Mouse (Mus musculus) midbrain, embryonic 12.5 days (tissue): Measurements from ENCODE around the gene Dpp10. TPM values are rescaled to one million over a fixed set of nuclear protein-coding genes. Genes with fewer than 3 reads are reported as not detected.

ENCODE experiments used
- ATAC-seq: fragments of 200-750 bp; cut with Nextera tagmentation; 2 replicates; pipeline ENCODE4 v1.8.0; 2017; ENCODE audit warnings: low read depth, moderate TSS enrichment, moderate library complexity; ENCODE audit not compliant: low FRiP score
- H3K27ac ChIP-seq: fragments of 300-500 bp; sonication (generic); replicated peaks from 2 replicates; pipeline ENCODE4 v1.5.1; 2016; ENCODE audit warnings: mild to moderate bottlenecking
- H3K27me3 ChIP-seq: fragments of 300-500 bp; sonication (generic); 2 replicates; pipeline ENCODE4 v1.6.1; 2016; ENCODE audit warnings: mild to moderate bottlenecking
- H3K36me3 ChIP-seq: fragments of 300-500 bp; sonication (generic); 2 replicates; pipeline ENCODE4 v1.6.1; 2016
- H3K4me1 ChIP-seq: fragments of 300-500 bp; sonication (generic); 2 replicates; pipeline ENCODE4 v1.6.1; 2016
- H3K4me2 ChIP-seq: fragments of 300-500 bp; sonication (generic); replicated peaks from 2 replicates; pipeline ENCODE4 v1.6.1; 2016; ENCODE audit warnings: mild to moderate bottlenecking, moderate library complexity
- H3K4me3 ChIP-seq: fragments of 300-500 bp; sonication (generic); 2 replicates; pipeline ENCODE4 v1.5.1; 2016; ENCODE audit warnings: mild to moderate bottlenecking
- H3K9ac ChIP-seq: fragments of 300-500 bp; sonication (generic); replicated peaks from 2 replicates; pipeline ENCODE4 v1.6.1; 2016; ENCODE audit warnings: mild to moderate bottlenecking, moderate library complexity
- H3K9me3 ChIP-seq: fragments of 300-500 bp; sonication (generic); 2 replicates; pipeline ENCODE4 v1.6.1; 2016; ENCODE audit warnings: mild to moderate bottlenecking
- WGBS: fragments of 180-500 bp; shearing (Covaris S2); methylation state at CpG from one replicate; pipeline ENCODE4 v1.1.7; 2016; 5-methylcytosine and 5-hydroxymethylcytosine counted together
- polyA plus RNA-seq: library from polyadenylated mRNA; unstranded; fragments of >200 nt; fragmentation: Nextera tagmentation; extraction: Ambion mirVana; gene quantifications from 2 replicates; pipeline ENCODE4 v1.2.1, GENCODE M21; 2016

Dpp10 gene
- polyA plus RNA-seq, 1 experiment from 2014 or later = 1.1 TPM

GRCm38 (mm10) chr1:123978597-123978996 is 66.8 kb downstream of the Dpp10 start:
- WGBS = 62% methylated on average over 1 of the region's 1 CpGs
- ATAC-seq = no peak
- H3K4me1 ChIP-seq = no peaks in the 10 kb centered on the region
- no peaks in the 10 kb centered on the region for H3K9me3 ChIP-seq
- H3K27ac ChIP-seq = no peak overlapping the region
- no peaks in the 10 kb centered on the region for H3K36me3 ChIP-seq
- no peak overlapping the region for H3K9ac ChIP-seq
- H3K27me3 ChIP-seq = no peaks in the 10 kb centered on the region
- no peak overlapping the region for H3K4me3 ChIP-seq
- no peak overlapping the region for H3K4me2 ChIP-seq

- WGBS = 27% methylated on average over 3 of the region's 3 CpGs
- Histone ChIP-seq H3K4me1 (no peaks in the 10 kb centered on the region), H3K36me3 (no peaks in the 10 kb centered on the region), H3K9ac (no peak overlapping the region), H3K4me3 (no peak overlapping the region), H3K27ac (no peak overlapping the region), H3K27me3 (no peaks in the 10 kb centered on the region), H3K9me3 (no peaks in the 10 kb centered on the region), H3K4me2 (no peak overlapping the region)
- ATAC-seq = no peak
Observed at GRCm38 (mm10) chr1:123974621-123975020, 70.7 kb downstream of the Dpp10 start.

GRCm38 (mm10) chr1:123946149-123946548 is 99.2 kb downstream of the Dpp10 start:
- Histone ChIP-seq H3K9ac (no peak overlapping the region), H3K27me3 (no peaks in the 10 kb centered on the region), H3K27ac (no peak overlapping the region), H3K4me1 (no peaks in the 10 kb centered on the region), H3K9me3 (no peaks in the 10 kb centered on the region), H3K4me2 (no peak overlapping the region), H3K4me3 (no peak overlapping the region), H3K36me3 (no peaks in the 10 kb centered on the region)
- peak; percentile 19; the same call in 1 of the 2 replicates for ATAC-seq
- WGBS = 66% methylated on average over 4 of the region's 4 CpGs

- no peak for ATAC-seq
- Histone ChIP-seq H3K4me2 (no peak overlapping the region), H3K4me3 (no peak overlapping the region), H3K27me3 (no peaks in the 10 kb centered on the region), H3K9ac (no peak overlapping the region), H3K36me3 (no peaks in the 10 kb centered on the region), H3K9me3 (no peaks in the 10 kb centered on the region), H3K4me1 (no peaks in the 10 kb centered on the region), H3K27ac (no peak overlapping the region)
- WGBS = 94% methylated on average over 1 of the region's 1 CpGs
Observed at GRCm38 (mm10) chr1:123940826-123941225, 104.5 kb downstream of the Dpp10 start.

GRCm38 (mm10) chr1:123933812-123934727 is 111.3 kb downstream of the Dpp10 start:
- Histone ChIP-seq H3K9ac (no peak overlapping the region), H3K27me3 (no peaks in the 10 kb centered on the region), H3K4me1 (no peaks in the 10 kb centered on the region), H3K4me2 (no peak overlapping the region), H3K36me3 (no peaks in the 10 kb centered on the region), H3K27ac (no peak overlapping the region), H3K9me3 (no peaks in the 10 kb centered on the region), H3K4me3 (no peak overlapping the region)
- 80% methylated on average over 7 of the region's 7 CpGs for WGBS
- no peak for ATAC-seq

- Histone ChIP-seq H3K36me3 (no peaks in the 10 kb centered on the region), H3K27me3 (no peaks in the 10 kb centered on the region), H3K9me3 (no peaks in the 10 kb centered on the region), H3K4me3 (no peak overlapping the region), H3K4me2 (no peak overlapping the region), H3K27ac (no peak overlapping the region), H3K4me1 (peaks cover 5% of the 10 kb centered on the region; the same call in 1 of the 2 replicates), H3K9ac (no peak overlapping the region)
- ATAC-seq = no peak
- WGBS = 81% methylated on average over 3 of the region's 3 CpGs
Observed at GRCm38 (mm10) chr1:123928003-123928370, 117.4 kb downstream of the Dpp10 start.

GRCm38 (mm10) chr1:123927278-123928002 is 117.9 kb downstream of the Dpp10 start:
- Histone ChIP-seq H3K4me3 (no peak overlapping the region), H3K4me1 (peaks cover 5% of the 10 kb centered on the region; the same call in 1 of the 2 replicates), H3K9ac (no peak overlapping the region)

GRCm38 (mm10) chr1:123924905-123925304 is 120.5 kb downstream of the Dpp10 start:
- ATAC-seq = no peak
- Histone ChIP-seq H3K27me3 (no peaks in the 10 kb centered on the region), H3K9ac (no peak overlapping the region), H3K36me3 (no peaks in the 10 kb centered on the region), H3K4me1 (peaks cover 5% of the 10 kb centered on the region; the same call in 1 of the 2 replicates), H3K4me2 (no peak overlapping the region), H3K4me3 (no peak overlapping the region), H3K9me3 (no peaks in the 10 kb centered on the region), H3K27ac (no peak overlapping the region)
- WGBS = 73% methylated on average over 1 of the region's 1 CpGs

More at GRCm38 (mm10) chr1:123927278-123928002, 117.9 kb downstream of the Dpp10 start:
- H3K27ac ChIP-seq = no peak overlapping the region
- ATAC-seq = no peak
- no peaks in the 10 kb centered on the region for H3K36me3 ChIP-seq
- no peaks in the 10 kb centered on the region for H3K27me3 ChIP-seq
- H3K9me3 ChIP-seq = no peaks in the 10 kb centered on the region
- no peak overlapping the region for H3K4me2 ChIP-seq

GRCm38 (mm10) chr1:123923907-123924306 is 121.5 kb downstream of the Dpp10 start:
- Histone ChIP-seq H3K4me3 (no peak overlapping the region), H3K27ac (no peak overlapping the region), H3K9ac (no peak overlapping the region), H3K4me2 (no peak overlapping the region), H3K9me3 (no peaks in the 10 kb centered on the region), H3K27me3 (no peaks in the 10 kb centered on the region), H3K4me1 (peaks cover 5% of the 10 kb centered on the region; the same call in 1 of the 2 replicates), H3K36me3 (no peaks in the 10 kb centered on the region)
- WGBS = 83% methylated on average over 2 of the region's 2 CpGs
- no peak for ATAC-seq

- H3K27ac ChIP-seq = no peak overlapping the region
- H3K9me3 ChIP-seq = no peaks in the 10 kb centered on the region
- no peaks in the 10 kb centered on the region for H3K36me3 ChIP-seq
- no peak overlapping the region for H3K9ac ChIP-seq
- no peaks in the 10 kb centered on the region for H3K27me3 ChIP-seq
- no peaks in the 10 kb centered on the region for H3K4me1 ChIP-seq
- no peak overlapping the region for H3K4me2 ChIP-seq
- no peak for ATAC-seq
- H3K4me3 ChIP-seq = no peak overlapping the region
- WGBS = 100% methylated on average over 1 of the region's 1 CpGs
Observed at GRCm38 (mm10) chr1:123919606-123920005, 125.8 kb downstream of the Dpp10 start.

- Histone ChIP-seq H3K27ac (no peak overlapping the region), H3K4me1 (no peaks in the 10 kb centered on the region), H3K4me3 (no peak overlapping the region), H3K36me3 (no peaks in the 10 kb centered on the region), H3K4me2 (no peak overlapping the region), H3K9ac (no peak overlapping the region), H3K9me3 (no peaks in the 10 kb centered on the region), H3K27me3 (no peaks in the 10 kb centered on the region)
- WGBS = 89% methylated on average over 5 of the region's 5 CpGs
- no peak for ATAC-seq
Observed at GRCm38 (mm10) chr1:123902628-123903027, 142.7 kb downstream of the Dpp10 start.

GRCm38 (mm10) chr1:123901218-123901617 is 144.1 kb downstream of the Dpp10 start:
- Histone ChIP-seq H3K4me3 (no peak overlapping the region), H3K9ac (no peak overlapping the region), H3K27me3 (no peaks in the 10 kb centered on the region), H3K36me3 (no peaks in the 10 kb centered on the region), H3K4me1 (no peaks in the 10 kb centered on the region), H3K4me2 (no peak overlapping the region), H3K27ac (no peak overlapping the region), H3K9me3 (no peaks in the 10 kb centered on the region)
- 87% methylated on average over 4 of the region's 4 CpGs for WGBS
- ATAC-seq = no peak
